Mouse (Mus musculus) fibroblast of lung, adult 2 months (primary cell): Measurements from ENCODE around the gene Ptges3.

Experiments used
- DNase-seq: peaks from one replicate; pipeline ENCODE4 v3.0.0-alpha.2; 2011; ENCODE audit warnings: low read depth

The Ptges3 gene

GRCm38 (mm10) chr10:128092506-128093495, 34.0 kb downstream of the Ptges3 start:
- peak; percentile 59 for DNase-seq

GRCm38 (mm10) chr10:128093496-128094294, 34.9 kb downstream of the Ptges3 start:
- DNase-seq, result no peak

DNA sequence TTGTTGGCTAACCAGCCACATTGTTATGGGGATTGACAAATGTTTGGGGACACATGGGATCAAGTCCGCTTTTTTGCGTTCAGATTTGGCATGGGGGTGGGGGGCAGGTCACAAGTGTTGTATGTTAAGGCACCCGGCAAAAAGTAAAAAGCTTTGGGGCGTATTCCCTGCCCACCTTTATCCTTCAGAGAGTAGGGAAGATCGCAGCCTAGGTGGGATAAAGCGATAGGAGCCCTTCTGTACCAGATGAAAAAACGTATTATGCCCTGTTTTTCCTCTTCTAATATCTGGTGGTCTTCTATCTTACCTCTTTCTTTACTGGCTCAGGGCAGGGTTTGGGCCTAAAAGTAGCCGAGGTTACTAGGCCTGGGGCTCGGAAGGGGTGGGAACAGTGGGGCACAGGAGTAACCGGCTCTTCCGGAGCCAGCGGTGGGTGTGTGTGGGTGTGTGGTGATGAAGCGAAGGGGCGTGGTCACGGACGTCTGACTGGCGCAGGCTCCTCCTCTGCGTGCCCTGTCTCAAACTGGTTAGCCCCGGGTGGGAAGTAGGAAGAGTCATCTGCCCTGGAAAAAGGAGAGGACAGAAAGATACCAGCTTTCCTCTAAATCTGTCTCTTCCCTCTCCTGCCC, 35.7 kb downstream of the Ptges3 start:
- peak; percentile 83 for DNase-seq

- DNase-seq, result no peak
Measured at GRCm38 (mm10) chr10:128095003-128095636, 36.4 kb downstream of the Ptges3 start.

GRCm38 (mm10) chr10:128096313-128096692, 37.5 kb downstream of the Ptges3 start:
- DNase-seq, result no peak

GRCm38 (mm10) chr10:128096693-128097586, 38.2 kb downstream of the Ptges3 start:
- DNase-seq, result no peak

DNA sequence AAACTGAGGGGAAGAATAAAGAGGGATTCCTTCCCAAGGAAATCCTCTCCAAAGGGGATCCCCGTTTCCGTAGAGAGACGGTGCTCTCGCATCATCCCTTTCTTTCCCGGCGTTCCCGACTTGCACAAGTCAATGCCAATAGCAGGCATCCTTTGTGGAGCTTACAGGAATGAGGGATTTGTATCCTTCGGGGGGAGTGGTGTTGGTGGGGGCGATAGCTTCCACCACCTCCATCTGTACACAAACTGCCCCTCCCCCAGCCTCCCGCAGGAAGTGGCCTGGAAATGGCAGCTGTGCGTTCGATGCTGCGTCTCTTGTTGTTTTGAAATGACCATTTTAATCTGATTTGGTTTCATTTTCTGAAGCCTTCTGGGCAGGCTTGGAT, 38.8 kb downstream of the Ptges3 start:
- DNase-seq, result no peak

GRCm38 (mm10) chr10:128110103-128110761, 51.5 kb downstream of the Ptges3 start:
- no peak for DNase-seq

DNA sequence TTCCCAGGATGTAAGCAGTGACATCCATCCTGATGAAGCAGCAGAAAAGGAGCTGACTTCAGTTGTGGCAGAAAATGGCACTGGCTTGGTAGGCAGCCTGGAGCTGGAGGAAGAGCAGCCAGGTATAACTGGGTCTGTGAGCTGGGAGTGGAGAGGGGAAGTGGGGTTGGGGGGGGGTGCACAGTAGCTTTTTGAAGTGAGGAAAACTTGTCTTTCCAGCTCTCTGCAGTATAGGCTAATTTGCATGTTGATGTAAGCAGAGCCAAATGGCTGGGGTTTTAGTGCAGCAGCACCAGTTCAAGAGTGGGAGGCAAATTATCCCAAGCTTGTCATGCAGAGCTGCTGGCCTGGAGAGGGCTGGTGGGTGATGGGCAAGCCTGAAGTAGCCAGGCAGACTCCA, 52.5 kb downstream of the Ptges3 start:
- DNase-seq, result no peak

- DNase-seq, result no peak
Measured at GRCm38 (mm10) chr10:128123833-128124232, 65.1 kb downstream of the Ptges3 start.

GRCm38 (mm10) chr10:128124831-128125230, 66.1 kb downstream of the Ptges3 start:
- no peak for DNase-seq

- no peak for DNase-seq
Measured at GRCm38 (mm10) chr10:128125951-128126350, 67.2 kb downstream of the Ptges3 start.
